Mouse (Mus musculus): ENCODE results near the gene Fbh1. TPM values are rescaled to one million over a fixed set of nuclear protein-coding genes. Genes with fewer than 3 reads are reported as not detected.

The Fbh1 gene
- total RNA-seq, 2 experiments from 2014 or later: 114 to 123 TPM

GRCm38 (mm10) chr2:11771701-11772100 is 5.7 kb downstream of the Fbh1 start:
- intact Hi-C loops (cut with DNase I): loop anchor here (2.0 kb wide), 1 partner anchor 521 kb away; no protein-coding TSS in a partner anchor
- no peak for DNase-seq (ENCODE audit: extremely low spot score in 1 of 2, low spot score in 2 of 2)
- TF ChIP-seq CTCF (IDR thresholded peaks at IDR 0.05): no peak
- no peak overlapping the region for H3K4me3 ChIP-seq
- H3K27ac ChIP-seq: peak overlapping the region; percentile 72

GRCm38 (mm10) chr2:11767161-11767545 is 10.2 kb downstream of the Fbh1 start:
- no peak overlapping the region for H3K4me3 ChIP-seq
- TF ChIP-seq CTCF (IDR thresholded peaks at IDR 0.05): no peak
- no peak for DNase-seq (ENCODE audit: extremely low spot score in 1 of 2, low spot score in 2 of 2)
- no peak overlapping the region for H3K27ac ChIP-seq
- intact Hi-C loops (cut with DNase I): no loop called here

GRCm38 (mm10) chr2:11766485-11767160 is 10.8 kb downstream of the Fbh1 start:
- no peak for DNase-seq (ENCODE audit: extremely low spot score in 1 of 2, low spot score in 2 of 2)
- Histone ChIP-seq H3K4me3 (no peak overlapping the region), H3K27ac (no peak overlapping the region)
- intact Hi-C loops (cut with DNase I): no loop called here
- no peak for TF ChIP-seq CTCF (IDR thresholded peaks at IDR 0.05)

DNA sequence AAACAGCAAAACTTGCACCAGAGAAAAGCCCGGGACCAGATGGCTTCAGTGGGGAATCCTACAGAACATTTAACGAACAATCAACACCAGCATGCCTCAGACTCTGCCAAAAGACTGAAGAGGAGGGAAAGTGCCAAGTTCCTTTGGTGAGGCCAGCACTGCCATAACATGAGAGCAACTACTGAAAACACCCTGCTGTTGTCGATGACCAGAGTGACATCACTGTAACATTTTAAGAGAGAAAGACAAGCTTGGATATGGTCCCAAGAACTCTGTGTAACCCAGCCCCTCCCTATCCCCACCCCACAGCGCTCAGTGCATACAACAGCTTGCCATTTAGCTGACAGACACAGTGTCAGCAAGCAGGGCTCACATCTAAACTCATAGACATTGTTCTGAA is 11.7 kb downstream of the Fbh1 start:
- Histone ChIP-seq H3K27ac (no peak overlapping the region), H3K4me3 (no peak overlapping the region)
- no peak for TF ChIP-seq CTCF (IDR thresholded peaks at IDR 0.05)
- no peak for DNase-seq (ENCODE audit: extremely low spot score in 1 of 2, low spot score in 2 of 2)
- intact Hi-C loops (cut with DNase I): no loop called here

- H3K4me3 ChIP-seq: no peak overlapping the region
- H3K27ac ChIP-seq: no peak overlapping the region
- TF ChIP-seq CTCF (IDR thresholded peaks at IDR 0.05): no peak
- DNase-seq (ENCODE audit: extremely low spot score in 1 of 2, low spot score in 2 of 2): no peak
- intact Hi-C loops (cut with DNase I): no loop called here
These were observed 14.8 kb downstream of the Fbh1 start for GRCm38 (mm10) chr2:11762541-11762940.

- intact Hi-C loops (cut with DNase I): no loop called here
- H3K4me3 ChIP-seq: no peak overlapping the region
- TF ChIP-seq CTCF (IDR thresholded peaks at IDR 0.05): no peak
- H3K27ac ChIP-seq: no peak overlapping the region
- DNase-seq (ENCODE audit: extremely low spot score in 1 of 2, low spot score in 2 of 2): no peak
These were observed 37.8 kb downstream of the Fbh1 start for GRCm38 (mm10) chr2:11739516-11740051.

GRCm38 (mm10) chr2:11738794-11739193 is 38.6 kb downstream of the Fbh1 start:
- DNase-seq (ENCODE audit: extremely low spot score in 1 of 2, low spot score in 2 of 2): no peak
- intact Hi-C loops (cut with DNase I): no loop called here
- Histone ChIP-seq H3K27ac (no peak overlapping the region), H3K4me3 (no peak overlapping the region)
- TF ChIP-seq CTCF (IDR thresholded peaks at IDR 0.05): no peak

DNA sequence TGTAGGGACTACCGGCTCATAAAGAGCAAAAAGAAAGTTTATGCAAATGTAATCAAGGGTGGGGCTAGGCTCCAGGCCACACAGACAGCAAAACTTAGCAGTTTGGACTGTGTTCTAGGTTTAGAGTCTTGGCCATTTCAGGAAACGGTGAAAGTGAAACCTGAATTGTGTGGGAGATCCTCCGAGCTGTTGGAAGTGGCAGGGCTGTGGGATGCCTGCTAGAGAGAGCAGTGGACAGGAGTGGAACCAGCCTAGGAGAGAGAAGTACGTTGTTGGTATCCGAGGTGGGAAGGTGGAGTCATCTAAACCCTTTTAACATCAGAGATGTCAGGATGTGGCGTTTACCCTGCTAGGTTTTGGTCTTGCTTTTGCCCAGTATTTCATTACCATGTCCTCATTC is 41.5 kb downstream of the Fbh1 start:
- no peak for DNase-seq (ENCODE audit: extremely low spot score in 1 of 2, low spot score in 2 of 2)
- Histone ChIP-seq H3K27ac (no peak overlapping the region), H3K4me3 (no peak overlapping the region)
- intact Hi-C loops (cut with DNase I): no loop called here
- no peak for TF ChIP-seq CTCF (IDR thresholded peaks at IDR 0.05)

DNA sequence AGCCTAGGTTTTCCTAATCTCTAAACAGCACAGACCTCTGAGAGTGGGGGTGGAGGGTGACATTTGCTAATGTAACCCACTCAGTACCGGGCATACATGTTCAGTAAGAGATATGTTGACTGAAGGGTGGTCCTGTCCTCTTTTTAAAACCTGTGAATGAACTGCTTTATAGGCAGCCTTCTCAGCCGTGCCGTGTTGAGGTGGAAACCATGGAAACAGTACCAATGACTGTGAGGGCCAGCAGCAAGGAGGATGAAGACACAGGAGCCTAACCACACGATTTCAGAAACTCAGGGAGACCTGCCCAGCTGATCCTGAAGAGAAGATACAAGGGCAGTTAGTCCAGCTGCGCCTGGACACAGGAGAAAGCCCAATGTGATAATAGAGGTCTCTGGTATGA is 44.4 kb downstream of the Fbh1 start:
- Histone ChIP-seq H3K4me3 (no peak overlapping the region), H3K27ac (no peak overlapping the region)
- TF ChIP-seq CTCF (IDR thresholded peaks at IDR 0.05): no peak
- no peak for DNase-seq (ENCODE audit: extremely low spot score in 1 of 2, low spot score in 2 of 2)
- intact Hi-C loops (cut with DNase I): no loop called here

DNA sequence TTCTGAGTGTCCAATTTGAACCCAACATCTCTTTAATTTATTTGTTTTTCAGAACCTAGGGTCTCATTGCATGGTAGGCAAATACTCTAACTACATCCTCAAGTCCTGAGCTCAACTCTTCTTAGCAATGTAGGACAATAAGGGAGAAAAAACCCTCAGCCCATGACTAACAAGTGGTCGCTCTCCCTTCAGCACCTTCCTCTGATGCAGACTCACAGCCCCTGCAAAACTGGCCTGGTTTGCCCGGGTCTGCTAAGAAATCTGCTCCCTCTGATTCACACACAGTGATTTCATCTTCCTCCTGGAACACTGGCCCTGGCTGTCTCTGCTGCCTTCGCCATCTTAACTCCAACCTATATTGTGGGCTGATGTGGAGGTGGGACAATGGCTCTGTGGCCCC is 48.3 kb downstream of the Fbh1 start:
- intact Hi-C loops (cut with DNase I): no loop called here
- Histone ChIP-seq H3K4me3 (no peak overlapping the region), H3K27ac (no peak overlapping the region)
- no peak for DNase-seq (ENCODE audit: extremely low spot score in 1 of 2, low spot score in 2 of 2)
- TF ChIP-seq CTCF (IDR thresholded peaks at IDR 0.05): no peak

DNA sequence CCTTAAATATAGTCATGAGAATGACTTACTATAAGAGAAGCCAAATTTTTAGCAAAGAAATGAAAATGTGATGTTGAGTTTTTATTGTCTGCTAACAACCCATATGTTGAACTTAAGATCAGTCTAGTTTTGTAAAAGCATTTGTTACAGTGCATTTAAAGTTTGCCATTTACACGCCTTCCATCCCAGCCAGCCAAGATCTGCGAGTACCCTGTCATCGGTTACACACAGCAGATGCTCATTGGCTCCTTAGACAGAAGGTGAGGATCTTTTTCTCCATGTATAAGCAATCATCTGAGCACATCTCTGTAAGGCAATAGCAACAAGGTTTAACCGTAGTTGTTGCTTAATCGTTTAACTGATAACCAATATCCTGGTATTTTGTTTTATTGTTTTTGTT is 49.8 kb downstream of the Fbh1 start:
- Histone ChIP-seq H3K4me3 (no peak overlapping the region), H3K27ac (no peak overlapping the region)
- DNase-seq (ENCODE audit: extremely low spot score in 1 of 2, low spot score in 2 of 2): no peak
- TF ChIP-seq CTCF (IDR thresholded peaks at IDR 0.05): no peak
- intact Hi-C loops (cut with DNase I): no loop called here

GRCm38 (mm10) chr2:11722564-11722963 is 54.8 kb downstream of the Fbh1 start:
- no peak for TF ChIP-seq CTCF (IDR thresholded peaks at IDR 0.05)

DNA sequence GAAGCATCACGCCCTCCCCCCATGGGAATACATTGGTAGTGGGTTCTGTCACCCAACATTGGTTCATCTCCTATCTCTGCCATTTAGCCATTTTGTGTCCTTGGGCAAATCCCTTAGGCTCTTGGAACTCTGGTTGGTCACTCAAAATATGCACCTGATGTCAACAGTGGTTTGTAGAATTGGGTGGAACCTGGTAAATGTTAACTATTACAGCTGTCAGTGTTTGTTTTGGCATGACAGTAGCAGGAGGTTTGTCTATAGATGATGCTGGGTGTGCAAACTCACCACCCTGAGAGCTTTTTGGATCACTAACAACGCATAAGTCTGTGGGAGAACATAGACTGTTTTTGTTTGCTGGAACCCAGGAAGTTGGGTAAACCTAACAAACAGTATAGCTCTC is 58.8 kb downstream of the Fbh1 start:
- no peak overlapping the region for H3K27ac ChIP-seq
- DNase-seq (ENCODE audit: extremely low spot score in 1 of 2, low spot score in 2 of 2): no peak
- intact Hi-C loops (cut with DNase I): no loop called here

More at GRCm38 (mm10) chr2:11722564-11722963, 54.8 kb downstream of the Fbh1 start:
- intact Hi-C loops (cut with DNase I): no loop called here
- no peak for DNase-seq (ENCODE audit: extremely low spot score in 1 of 2, low spot score in 2 of 2)
- no peak overlapping the region for H3K4me3 ChIP-seq
- no peak overlapping the region for H3K27ac ChIP-seq

More for the DNA sequence above, 58.8 kb downstream of the Fbh1 start:
- H3K4me3 ChIP-seq: no peak overlapping the region
- TF ChIP-seq CTCF (IDR thresholded peaks at IDR 0.05): no peak
